ENCODE assay signal across 12 mouse cellular contexts in genomic region chr6:50187955-50188354, GRCm38 (mm10).
DNase-seq lines count a peak whose midpoint lies in the region; ATAC-seq and TF ChIP-seq lines count a peak whose summit lies in the region.
"Had no signal": no experiment of that assay in that cellular context is flagged by ENCODE, and none has a peak within 500 bp of the region (broad histone marks: within the 10 kb centered on the region; RNA-seq: fewer than 3 reads in every experiment).

No protein-coding gene starts in this region.

- H3K36me3 ChIP-seq in heart, embryonic 14.5 days (ENCODE audit: control insufficient read depth, insufficient read depth, low read length): peaks cover 37% of the 10 kb centered on the region

- 62% methylated on average over 4 of the region's 4 CpGs for WGBS in lung, adult 2 months
- WGBS in heart, embryonic 14.5 days: 46% methylated on average over 4 of the region's 4 CpGs

- H3K9me3 ChIP-seq in heart, embryonic 14.5 days (ENCODE audit: control insufficient read depth, low read length): no peaks in the 10 kb centered on the region
- H3K9me3 ChIP-seq: hindbrain, embryonic 10.5 days; limb, embryonic 13.5 days had no signal

- TF ChIP-seq CTCF in lung, adult 2 months (IDR thresholded peaks at IDR 0.05; ENCODE audit: insufficient read depth, low read length): no peak

- peaks cover 3% of the 10 kb centered on the region; the same call in 1 of the 2 replicates for H3K4me1 ChIP-seq in lung, adult 2 months (ENCODE audit: control insufficient read depth, insufficient read depth, low read length)
- peaks cover 0 to 24% of the 10 kb centered on the region in 2 experiments; a peak in 3 of 4 replicates for H3K4me1 ChIP-seq in heart, embryonic 14.5 days (ENCODE audit: control insufficient read depth in 2 of 2, insufficient read depth in 2 of 2, low read length in 2 of 2)
- H3K4me1 ChIP-seq: hindbrain, embryonic 10.5 days had no signal

- H3K4me2 ChIP-seq in heart, embryonic 14.5 days (ENCODE audit: low read length): peak overlapping the region; percentile 55
- H3K4me2 ChIP-seq: limb, embryonic 13.5 days; midbrain, embryonic 11.5 days had no signal

- DNase-seq in gastrocnemius, adult 18-20 months (ENCODE audit: low spot score): peak; percentile 37
- DNase-seq in gastrocnemius, postnatal 10 days: no peak
- no peak for DNase-seq in lung, adult 2 months
- no peak for DNase-seq in lung, postnatal 36 days
- peak; percentile 51 for DNase-seq in skeletal muscle tissue, adult 2 months (ENCODE audit: low read depth, low spot score)
- no peak for DNase-seq in urinary bladder, adult 2 months (ENCODE audit: low spot score)
- DNase-seq in ovary, postnatal 10 days (ENCODE audit: low spot score): no peak
- DNase-seq: forebrain, postnatal 0 days had no signal

- ATAC-seq in heart, embryonic 14.5 days (ENCODE audit: insufficient number of reproducible peaks, insufficient read depth, low FRiP score, low read depth): no peak
- ATAC-seq: forebrain, postnatal 0 days had no signal

- no peak for TF ChIP-seq POLR2A in lung, adult 2 months (IDR thresholded peaks at IDR 0.05; ENCODE audit: borderline replicate concordance, extremely low read depth, low read depth, low read length)

- H3K27me3 ChIP-seq in heart, embryonic 14.5 days (ENCODE audit: control insufficient read depth, insufficient read depth, low read length): no peaks in the 10 kb centered on the region
- H3K27me3 ChIP-seq: limb, embryonic 13.5 days had no signal

- peak overlapping the region; percentile 74 to 77 for H3K27ac ChIP-seq in heart, embryonic 14.5 days (replicated peaks in 1 of 2; ENCODE audit: control insufficient read depth in 1 of 2, insufficient read depth in 1 of 2, low read depth in 2 of 2, low read length in 2 of 2)
- H3K27ac ChIP-seq: hindbrain, embryonic 10.5 days; limb, embryonic 13.5 days had no signal

- H3K4me3 ChIP-seq in lung, adult 2 months (replicated peaks; ENCODE audit: extremely low read depth, low read depth, low read length): peak overlapping the region; percentile 29
- H3K4me3 ChIP-seq in heart, embryonic 14.5 days (ENCODE audit: control insufficient read depth in 1 of 2, insufficient read depth in 1 of 2, low read depth in 1 of 2, low read length in 2 of 2): no peak overlapping the region
- H3K4me3 ChIP-seq: hindbrain, embryonic 10.5 days; limb, embryonic 13.5 days had no signal

- no peak overlapping the region; the same call in 1 of the 2 replicates for H3K9ac ChIP-seq in heart, embryonic 14.5 days (ENCODE audit: low read length)
- H3K9ac ChIP-seq: forebrain, postnatal 0 days; limb, embryonic 13.5 days had no signal

Comparison
In these comparisons a context has a peak if more than half of its experiments do, and no peak if none do; other contexts are left out.
1. DNase-seq: peak in gastrocnemius, adult 18-20 months (single experiment) and skeletal muscle tissue, adult 2 months (single experiment); none in gastrocnemius, postnatal 10 days (single experiment), lung, adult 2 months (single experiment), lung, postnatal 36 days (single experiment), urinary bladder, adult 2 months (single experiment) and ovary, postnatal 10 days (single experiment).